Mouse (Mus musculus) midbrain, postnatal 0 days (tissue): ENCODE measurements at regions not wholly inside any gene's neighbourhood (a gene's known extent, or its start where the extent isn't known, plus 50 kb on each side); places are given as distances from the start of the nearest gene placed in this dataset.

Experiments used
- ATAC-seq: fragments of 200-750 bp; cut with Nextera tagmentation; 2 replicates; pipeline ENCODE4 v1.8.0; 2017; ENCODE audit warnings: moderate number of reproducible peaks, mild to moderate bottlenecking, moderate TSS enrichment, moderate library complexity; ENCODE audit not compliant: low FRiP score
- DNase-seq: peaks from one replicate; pipeline ENCODE4 v3.0.0-alpha.2; 2015; ENCODE audit warnings: low spot score
- H3K27ac ChIP-seq: fragments of 300-500 bp; sonication (generic); 2 replicates; pipeline ENCODE4 v1.5.1; 2014; ENCODE audit warnings: low read depth, mild to moderate bottlenecking, low read length, mixed read lengths
- H3K27me3 ChIP-seq: fragments of 300-500 bp; sonication (generic); 2 replicates; pipeline ENCODE4 v1.6.1; 2014; ENCODE audit warnings: low read length, control low read depth, mixed read lengths; ENCODE audit not compliant: insufficient read depth
- H3K36me3 ChIP-seq: fragments of 300-500 bp; sonication (generic); 2 replicates; pipeline ENCODE4 v1.6.1; 2014; ENCODE audit warnings: low read length, control low read depth, mixed read lengths; ENCODE audit not compliant: insufficient read depth
- H3K4me1 ChIP-seq: fragments of 300-500 bp; sonication (generic); 2 replicates; pipeline ENCODE4 v1.6.1; 2014; ENCODE audit warnings: mild to moderate bottlenecking, control low read depth, antibody characterized with exemption, low read length, mixed read lengths; ENCODE audit not compliant: insufficient read depth
- H3K4me2 ChIP-seq: fragments of 300-500 bp; sonication (generic); 2 replicates; pipeline ENCODE4 v1.6.1; 2014; ENCODE audit warnings: low read depth, mild to moderate bottlenecking, low read length, mixed read lengths; ENCODE audit not compliant: poor library complexity, severe bottlenecking
- H3K4me3 ChIP-seq: fragments of 300-500 bp; sonication (generic); 2 replicates; pipeline ENCODE4 v1.5.1; 2014; ENCODE audit warnings: low read depth, mild to moderate bottlenecking, low read length, moderate library complexity
- H3K9ac ChIP-seq: fragments of 300-500 bp; sonication (generic); replicated peaks from 2 replicates; pipeline ENCODE4 v1.6.1; 2014; ENCODE audit warnings: mild to moderate bottlenecking, low read length, moderate library complexity, mixed read lengths; ENCODE audit not compliant: poor library complexity, severe bottlenecking
- H3K9me3 ChIP-seq: fragments of 300-500 bp; sonication (generic); 2 replicates; pipeline ENCODE4 v1.6.1; 2016; ENCODE audit warnings: low read length, control low read depth
- CTCF ChIP-seq: IDR thresholded peaks from 2 replicates; pipeline ENCODE4 v1.5.1; 2016; ENCODE audit warnings: antibody characterized with exemption, mild to moderate bottlenecking
- WGBS: fragments of 180-500 bp; shearing (Covaris S2); extraction: QIAGEN DNeasy Blood & Tissue Kit; methylation state at CpG from one replicate; pipeline ENCODE4 v1.1.7; 2014; 5-methylcytosine and 5-hydroxymethylcytosine counted together

DNA sequence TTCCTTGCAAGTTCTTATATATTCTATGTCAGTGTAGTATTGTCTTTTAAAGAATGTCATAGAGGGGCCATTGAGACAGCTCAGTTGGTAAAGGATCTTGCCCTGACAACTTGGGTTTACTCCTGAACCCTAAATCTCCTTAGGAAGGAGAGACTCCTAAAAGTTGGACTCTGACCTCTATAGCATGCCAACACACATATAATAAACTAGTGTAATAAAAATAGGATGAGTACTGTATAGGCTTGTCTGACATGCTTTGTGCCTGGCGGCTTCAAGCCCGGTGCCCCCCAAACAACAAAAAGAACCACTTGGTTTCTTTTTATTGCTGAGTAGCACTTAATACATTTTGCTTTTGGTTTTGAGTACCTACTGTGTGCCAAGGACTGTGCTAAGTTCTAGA, 65.4 kb upstream of the Smg1 start:
- TF ChIP-seq CTCF: no peak
- no peak for DNase-seq
- Histone ChIP-seq H3K9me3 (no peaks in the 10 kb centered on the region), H3K27me3 (no peaks in the 10 kb centered on the region), H3K4me3 (no peak overlapping the region), H3K4me2 (no peak overlapping the region), H3K36me3 (no peaks in the 10 kb centered on the region), H3K4me1 (no peaks in the 10 kb centered on the region), H3K27ac (no peak overlapping the region), H3K9ac (no peak overlapping the region)
- ATAC-seq: no peak
- WGBS: 94% methylated on average over 2 of the region's 2 CpGs

DNA sequence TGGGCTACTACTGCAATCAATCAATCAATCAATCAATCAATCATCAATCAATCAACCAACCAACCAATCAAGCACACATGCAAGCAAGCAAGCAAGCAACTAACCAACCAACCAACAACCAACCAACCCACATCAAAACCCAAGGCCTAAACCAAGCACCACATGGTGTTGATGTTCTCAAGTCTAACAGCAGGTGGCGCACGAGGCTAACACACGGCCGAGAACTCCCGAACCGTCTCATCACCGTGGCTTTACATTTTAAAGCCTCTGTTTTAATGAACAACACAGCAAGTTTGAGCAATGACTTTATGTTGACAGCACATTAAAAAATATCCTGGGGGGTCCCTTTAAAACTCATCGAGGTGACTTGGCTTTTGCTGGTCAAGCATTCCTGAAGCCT, 61.3 kb upstream of the Smg1 start:
- no peaks in the 10 kb centered on the region for H3K9me3 ChIP-seq
- no peak overlapping the region for H3K4me3 ChIP-seq
- WGBS: 0% methylated on average over 8 of the region's 8 CpGs
- no peaks in the 10 kb centered on the region for H3K4me1 ChIP-seq
- ATAC-seq: peak; percentile 73; the same call in 1 of the 2 replicates
- no peaks in the 10 kb centered on the region for H3K27me3 ChIP-seq
- DNase-seq: peak; percentile 87
- peak; percentile 98 for TF ChIP-seq CTCF
- H3K9ac ChIP-seq: no peak overlapping the region
- H3K27ac ChIP-seq: no peak overlapping the region
- H3K4me2 ChIP-seq: no peak overlapping the region
- no peaks in the 10 kb centered on the region for H3K36me3 ChIP-seq

DNA sequence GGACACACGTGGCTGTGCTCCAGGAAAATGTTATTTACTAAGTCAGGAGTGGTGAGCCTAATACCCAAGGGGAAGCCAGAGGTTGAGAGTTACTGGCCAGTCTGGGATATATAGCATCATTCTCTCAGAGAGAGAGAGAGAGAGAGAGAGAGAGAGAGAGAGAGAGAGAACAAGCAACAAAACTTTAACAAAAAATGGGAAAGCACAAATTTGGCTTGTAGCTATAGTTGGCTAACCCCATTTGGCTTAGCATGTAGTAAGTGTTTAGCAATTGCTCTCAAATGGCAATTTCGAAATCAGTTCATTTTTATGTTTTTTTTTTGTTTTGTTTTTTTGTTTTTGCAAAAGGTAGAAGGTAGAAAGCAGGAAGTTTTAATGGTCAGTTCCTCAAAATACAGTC, 60.9 kb upstream of the Smg1 start:
- no peaks in the 10 kb centered on the region for H3K4me1 ChIP-seq
- 74% methylated on average over 2 of the region's 2 CpGs for WGBS
- H3K27me3 ChIP-seq: no peaks in the 10 kb centered on the region
- no peak for ATAC-seq
- no peak for TF ChIP-seq CTCF
- DNase-seq: no peak
- no peaks in the 10 kb centered on the region for H3K9me3 ChIP-seq
- H3K36me3 ChIP-seq: no peaks in the 10 kb centered on the region
- H3K9ac ChIP-seq: no peak overlapping the region
- H3K4me2 ChIP-seq: no peak overlapping the region
- H3K4me3 ChIP-seq: no peak overlapping the region
- no peak overlapping the region for H3K27ac ChIP-seq

DNA sequence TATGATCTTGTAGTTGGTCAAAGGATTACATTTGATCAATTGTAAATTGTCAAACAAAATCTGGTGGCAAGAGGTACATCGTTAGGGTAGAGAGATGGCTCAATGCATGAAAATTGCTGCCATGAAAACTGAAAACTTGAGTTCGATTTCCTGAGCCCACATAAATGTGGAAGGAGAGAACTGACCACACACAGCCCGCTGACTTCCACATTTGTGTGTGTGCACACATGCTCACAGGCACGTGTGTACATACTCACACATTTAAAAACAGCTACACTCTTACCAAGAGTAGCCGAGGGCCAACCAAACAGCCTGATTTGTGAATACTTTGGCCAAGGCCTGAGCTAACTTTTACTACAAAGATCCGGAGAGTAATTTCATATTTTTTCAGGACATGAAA, 60.5 kb upstream of the Smg1 start:
- WGBS: 88% methylated on average over 6 of the region's 6 CpGs
- Histone ChIP-seq H3K36me3 (no peaks in the 10 kb centered on the region), H3K4me1 (no peaks in the 10 kb centered on the region), H3K4me3 (no peak overlapping the region), H3K27ac (no peak overlapping the region), H3K9me3 (no peaks in the 10 kb centered on the region), H3K4me2 (no peak overlapping the region), H3K9ac (no peak overlapping the region), H3K27me3 (no peaks in the 10 kb centered on the region)
- TF ChIP-seq CTCF: no peak
- ATAC-seq (no peak), DNase-seq (no peak)

DNA sequence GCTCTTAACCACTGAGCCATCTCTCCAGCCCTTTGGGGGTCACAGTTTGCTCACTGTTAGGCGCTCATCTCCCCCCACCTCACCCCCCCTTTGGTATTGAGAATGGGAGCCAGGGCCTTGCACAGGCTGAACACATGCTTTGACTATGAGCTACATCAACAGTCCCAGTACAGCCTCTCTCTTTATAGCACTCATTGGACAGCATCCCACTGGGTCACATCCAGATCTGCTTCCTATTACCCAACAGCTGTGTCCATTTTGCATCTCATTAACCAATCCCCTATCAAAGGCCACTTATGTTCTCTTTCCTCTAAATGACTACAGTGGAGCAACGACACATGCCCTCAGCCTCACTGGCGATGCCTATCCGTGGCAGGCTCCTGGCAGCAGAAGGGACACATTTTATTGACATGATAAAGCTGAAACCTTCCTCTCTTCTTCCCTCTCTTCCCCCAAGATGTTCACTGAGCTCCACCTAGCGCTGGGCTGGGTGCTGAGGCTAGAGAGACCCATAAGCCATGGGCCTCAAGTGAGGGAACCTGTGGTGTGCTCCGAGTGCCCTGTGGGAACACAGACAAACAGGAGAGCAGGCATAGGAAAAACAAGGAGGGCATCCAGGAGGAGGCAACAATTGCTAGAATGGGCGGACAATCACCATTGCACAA, 57.3 kb upstream of the Smg1 start:
- no peak for TF ChIP-seq CTCF
- no peaks in the 10 kb centered on the region for H3K4me1 ChIP-seq
- H3K4me2 ChIP-seq: no peak overlapping the region
- no peak for ATAC-seq
- 64% methylated on average over 7 of the region's 7 CpGs for WGBS
- no peak overlapping the region for H3K27ac ChIP-seq
- no peaks in the 10 kb centered on the region for H3K27me3 ChIP-seq
- no peaks in the 10 kb centered on the region for H3K36me3 ChIP-seq
- DNase-seq: peak; percentile 75
- H3K4me3 ChIP-seq: no peak overlapping the region
- H3K9me3 ChIP-seq: no peaks in the 10 kb centered on the region
- no peak overlapping the region for H3K9ac ChIP-seq

DNA sequence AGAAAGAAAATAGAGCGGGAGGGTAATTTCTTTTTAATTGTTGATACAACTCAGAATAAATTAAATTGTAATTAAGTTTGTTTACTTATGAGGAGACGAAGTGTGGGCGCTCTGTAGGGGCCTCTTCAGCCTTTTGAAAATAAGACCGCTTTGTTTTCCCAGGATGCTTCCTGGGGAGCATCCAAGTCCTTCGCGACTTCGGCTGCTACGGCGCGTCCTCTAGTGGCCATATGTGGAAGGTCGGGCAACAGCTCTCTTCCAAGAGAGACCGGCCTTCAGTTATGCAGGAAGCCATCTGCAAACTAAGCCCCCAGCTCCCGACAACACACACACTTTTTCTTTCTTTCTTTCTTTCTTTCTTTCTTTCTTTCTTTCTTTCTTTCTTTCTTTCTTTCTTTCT, 54.1 kb upstream of the Smg1 start:
- no peak overlapping the region for H3K27ac ChIP-seq
- H3K27me3 ChIP-seq: no peaks in the 10 kb centered on the region
- H3K4me2 ChIP-seq: peak overlapping the region; percentile 26; the same call in 1 of the 2 replicates
- no peak overlapping the region for H3K9ac ChIP-seq
- H3K4me3 ChIP-seq: no peak overlapping the region
- no peaks in the 10 kb centered on the region for H3K4me1 ChIP-seq
- H3K36me3 ChIP-seq: no peaks in the 10 kb centered on the region
- DNase-seq (peak; percentile 92), ATAC-seq (peak; percentile 72)
- TF ChIP-seq CTCF: peak; percentile 93
- H3K9me3 ChIP-seq: no peaks in the 10 kb centered on the region; the same call in 1 of the 2 replicates
- 2% methylated on average over 13 of the region's 13 CpGs for WGBS
